25 mouse cellular contexts compared by ENCODE assay signal in genomic region chr2:14716666-14717065, GRCm38 (mm10).
A peak's percentile ranks its signal among the peaks of the same experiment; 100 is the strongest.
DNase-seq lines count a peak whose midpoint lies in the region; ATAC-seq and TF ChIP-seq lines count a peak whose summit lies in the region.
"Had no signal": no experiment of that assay in that cellular context is flagged by ENCODE, and none has a peak within 500 bp of the region (broad histone marks: within the 10 kb centered on the region; RNA-seq: fewer than 3 reads in every experiment).

No protein-coding gene starts in this region.

- no peak for TF ChIP-seq CTCF in midbrain, postnatal 0 days (IDR thresholded peaks at IDR 0.05)

- 9% methylated on average over 1 of the region's 1 CpGs for WGBS in forebrain, embryonic 11.5 days
- WGBS in forebrain, embryonic 13.5 days: 3% methylated on average over 1 of the region's 1 CpGs
- 13% methylated on average over 1 of the region's 1 CpGs for WGBS in midbrain, embryonic 11.5 days
- 5% methylated on average over 1 of the region's 1 CpGs for WGBS in midbrain, postnatal 0 days
- 9% methylated on average over 1 of the region's 1 CpGs for WGBS in midbrain, embryonic 15.5 days

- H3K27me3 ChIP-seq in forebrain, embryonic 11.5 days (ENCODE audit: control insufficient read depth, insufficient read depth, low read length): no peaks in the 10 kb centered on the region
- no peaks in the 10 kb centered on the region for H3K27me3 ChIP-seq in forebrain, embryonic 13.5 days
- no peaks in the 10 kb centered on the region for H3K27me3 ChIP-seq in midbrain, embryonic 11.5 days (ENCODE audit: control insufficient read depth, insufficient read depth, low read length)
- H3K27me3 ChIP-seq in midbrain, postnatal 0 days (ENCODE audit: insufficient read depth, low read length): no peaks in the 10 kb centered on the region
- no peaks in the 10 kb centered on the region for H3K27me3 ChIP-seq in midbrain, embryonic 15.5 days (replicated peaks)
- H3K27me3 ChIP-seq: embryonic facial prominence, embryonic 12.5 days; embryonic facial prominence, embryonic 15.5 days; forebrain, embryonic 12.5 days; heart, embryonic 12.5 days; heart, embryonic 15.5 days had no signal

- no peak for DNase-seq in forebrain, embryonic 11.5 days (ENCODE audit: low spot score)
- no peak for DNase-seq in midbrain, embryonic 11.5 days (ENCODE audit: low spot score, missing footprints)
- DNase-seq in midbrain, postnatal 0 days (ENCODE audit: low spot score): no peak
- DNase-seq in R1 (ENCODE audit: low read depth, low spot score): peak; percentile 13
- DNase-seq in gastrocnemius, postnatal 14 days: no peak
- DNase-seq: adrenal gland, postnatal 10 days; adrenal gland, postnatal 36 days; cerebellum, adult 11 months; cerebellum, adult 2 months; cerebellum, adult 9-11 months; cerebellum, postnatal 25 days; gastrocnemius, postnatal 10 days; heart, adult 18-20 months; heart, postnatal 10 days; heart, postnatal 36 days had no signal

- H3K4me2 ChIP-seq in forebrain, embryonic 11.5 days (ENCODE audit: low read depth, low read length, severe bottlenecking): no peak overlapping the region
- H3K4me2 ChIP-seq in forebrain, embryonic 13.5 days: no peak overlapping the region
- H3K4me2 ChIP-seq in midbrain, embryonic 11.5 days: no peak overlapping the region
- no peak overlapping the region for H3K4me2 ChIP-seq in midbrain, postnatal 0 days (ENCODE audit: low read depth, low read length, poor library complexity, severe bottlenecking)
- H3K4me2 ChIP-seq in midbrain, embryonic 15.5 days: no peak overlapping the region
- H3K4me2 ChIP-seq: embryonic facial prominence, embryonic 12.5 days; embryonic facial prominence, embryonic 15.5 days; forebrain, embryonic 12.5 days; heart, embryonic 12.5 days; heart, embryonic 15.5 days; hindbrain, embryonic 14.5 days had no signal

- ATAC-seq in forebrain, embryonic 11.5 days (replicated peaks; ENCODE audit: low FRiP score): 0 out of 2 replicates have a peak, but pooled peaks have one; percentile 13
- no peak for ATAC-seq in forebrain, embryonic 13.5 days
- peak; percentile 10; the same call in 1 of the 2 replicates for ATAC-seq in midbrain, embryonic 11.5 days (ENCODE audit: low FRiP score)
- no peak for ATAC-seq in midbrain, postnatal 0 days (ENCODE audit: low FRiP score)
- ATAC-seq in midbrain, embryonic 15.5 days (replicated peaks): 0 out of 2 replicates have a peak, but pooled peaks have one; percentile 51
- ATAC-seq: forebrain, embryonic 16.5 days; hindbrain, postnatal 0 days had no signal

- H3K9ac ChIP-seq in forebrain, embryonic 11.5 days (ENCODE audit: low read length): no peak overlapping the region
- H3K9ac ChIP-seq in forebrain, embryonic 13.5 days: no peak overlapping the region
- no peak overlapping the region for H3K9ac ChIP-seq in midbrain, embryonic 11.5 days (ENCODE audit: low read length)
- H3K9ac ChIP-seq in midbrain, postnatal 0 days (replicated peaks; ENCODE audit: low read length, poor library complexity, severe bottlenecking): no peak overlapping the region
- no peak overlapping the region for H3K9ac ChIP-seq in midbrain, embryonic 15.5 days
- H3K9ac ChIP-seq: embryonic facial prominence, embryonic 12.5 days; embryonic facial prominence, embryonic 15.5 days; forebrain, embryonic 12.5 days; heart, embryonic 12.5 days; heart, embryonic 15.5 days; hindbrain, embryonic 14.5 days had no signal

- H3K4me3 ChIP-seq in forebrain, embryonic 11.5 days (ENCODE audit: low read depth, low read length): no peak overlapping the region
- no peak overlapping the region for H3K4me3 ChIP-seq in forebrain, embryonic 13.5 days
- no peak overlapping the region for H3K4me3 ChIP-seq in midbrain, embryonic 11.5 days (ENCODE audit: low read depth, low read length)
- H3K4me3 ChIP-seq in midbrain, postnatal 0 days (ENCODE audit: low read depth, low read length): no peak overlapping the region
- no peak overlapping the region for H3K4me3 ChIP-seq in midbrain, embryonic 15.5 days
- H3K4me3 ChIP-seq: embryonic facial prominence, embryonic 12.5 days; embryonic facial prominence, embryonic 15.5 days; forebrain, embryonic 12.5 days; heart, embryonic 12.5 days; heart, embryonic 15.5 days had no signal

- intact Hi-C loops in gastrocnemius, postnatal 14 days (cut with DNase I; ENCODE audit: low total_unique reads): no loop called here

- no peak overlapping the region for H3K27ac ChIP-seq in forebrain, embryonic 11.5 days (ENCODE audit: low read depth, low read length)
- H3K27ac ChIP-seq in forebrain, embryonic 13.5 days: no peak overlapping the region
- no peak overlapping the region for H3K27ac ChIP-seq in midbrain, embryonic 11.5 days (ENCODE audit: low read depth, low read length)
- H3K27ac ChIP-seq in midbrain, postnatal 0 days (ENCODE audit: low read depth, low read length): no peak overlapping the region
- H3K27ac ChIP-seq in midbrain, embryonic 15.5 days: no peak overlapping the region
- H3K27ac ChIP-seq: embryonic facial prominence, embryonic 12.5 days; embryonic facial prominence, embryonic 15.5 days; forebrain, embryonic 12.5 days; heart, embryonic 15.5 days; hindbrain, embryonic 14.5 days; hindbrain, postnatal 0 days had no signal

- H3K36me3 ChIP-seq in forebrain, embryonic 11.5 days (ENCODE audit: control insufficient read depth, insufficient read depth, low read length): no peaks in the 10 kb centered on the region
- H3K36me3 ChIP-seq in forebrain, embryonic 13.5 days (ENCODE audit: poor library complexity, severe bottlenecking): no peaks in the 10 kb centered on the region
- H3K36me3 ChIP-seq in midbrain, embryonic 11.5 days (ENCODE audit: control insufficient read depth, insufficient read depth, low read length): no peaks in the 10 kb centered on the region
- H3K36me3 ChIP-seq in midbrain, postnatal 0 days (ENCODE audit: insufficient read depth, low read length): no peaks in the 10 kb centered on the region
- no peaks in the 10 kb centered on the region for H3K36me3 ChIP-seq in midbrain, embryonic 15.5 days (replicated peaks)
- H3K36me3 ChIP-seq: embryonic facial prominence, embryonic 12.5 days; embryonic facial prominence, embryonic 15.5 days; forebrain, embryonic 12.5 days; heart, embryonic 15.5 days had no signal

- no peaks in the 10 kb centered on the region for H3K9me3 ChIP-seq in forebrain, embryonic 11.5 days (ENCODE audit: control insufficient read depth, low read length)
- H3K9me3 ChIP-seq in forebrain, embryonic 13.5 days (replicated peaks): no peaks in the 10 kb centered on the region
- no peaks in the 10 kb centered on the region for H3K9me3 ChIP-seq in midbrain, embryonic 11.5 days (ENCODE audit: control insufficient read depth, low read length)
- H3K9me3 ChIP-seq in midbrain, postnatal 0 days (ENCODE audit: low read length): no peaks in the 10 kb centered on the region
- no peaks in the 10 kb centered on the region for H3K9me3 ChIP-seq in midbrain, embryonic 15.5 days
- H3K9me3 ChIP-seq: embryonic facial prominence, embryonic 12.5 days; embryonic facial prominence, embryonic 15.5 days; forebrain, embryonic 12.5 days; heart, embryonic 12.5 days; heart, embryonic 15.5 days had no signal

- H3K4me1 ChIP-seq in forebrain, embryonic 11.5 days (replicated peaks; ENCODE audit: control insufficient read depth, insufficient read depth, low read length): no peaks in the 10 kb centered on the region
- H3K4me1 ChIP-seq in forebrain, embryonic 13.5 days: peaks cover 6% of the 10 kb centered on the region; the same call in 1 of the 2 replicates
- peaks cover 7% of the 10 kb centered on the region for H3K4me1 ChIP-seq in midbrain, embryonic 11.5 days (ENCODE audit: control insufficient read depth, insufficient read depth, low read length)
- H3K4me1 ChIP-seq in midbrain, postnatal 0 days (ENCODE audit: insufficient read depth, low read length): no peaks in the 10 kb centered on the region
- peaks cover 5% of the 10 kb centered on the region; the same call in 1 of the 2 replicates for H3K4me1 ChIP-seq in midbrain, embryonic 15.5 days
- H3K4me1 ChIP-seq: embryonic facial prominence, embryonic 12.5 days; embryonic facial prominence, embryonic 15.5 days; heart, embryonic 12.5 days; heart, embryonic 15.5 days had no signal

Comparison
In these comparisons a context has a peak if more than half of its experiments do, and no peak if none do; other contexts are left out.
1. ATAC-seq: peak in forebrain, embryonic 11.5 days (single experiment), midbrain, embryonic 11.5 days (single experiment) and midbrain, embryonic 15.5 days (single experiment); none in forebrain, embryonic 13.5 days (single experiment) and midbrain, postnatal 0 days (single experiment).